Mouse (Mus musculus): ENCODE results near the gene Galns.

DNA sequence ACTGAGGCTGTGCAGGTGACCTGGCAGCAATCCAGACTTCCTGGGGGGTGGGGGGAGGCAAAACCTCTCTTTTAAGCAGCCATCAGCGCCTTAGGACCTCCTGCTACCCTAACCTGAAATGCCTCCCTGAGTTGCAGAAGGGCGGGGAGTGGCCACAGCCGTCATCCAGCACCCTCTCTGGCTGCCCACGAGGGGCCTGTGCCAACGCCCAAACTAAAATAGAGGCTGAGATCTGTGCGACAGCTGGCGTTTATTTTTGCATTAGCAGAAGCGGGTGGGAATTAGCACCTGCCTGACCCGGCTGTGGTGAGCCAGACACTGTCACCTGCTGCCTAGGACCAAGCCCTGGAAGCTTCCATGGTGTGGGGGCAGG is 25.5 kb upstream of the Galns start:
- TF ChIP-seq GATA1 (IDR thresholded peaks at IDR 0.05; ENCODE audit: low read length): no peak
- no peak for TF ChIP-seq TAL1 (IDR thresholded peaks at IDR 0.05; ENCODE audit: low read length)

Data from erythroblast, embryonic 14.5 days (primary cell).